ENCODE assay signal across 8 mouse cellular contexts in genomic region chr5:137072079-137072960, GRCm38 (mm10). TPM values are rescaled to one million over a fixed set of nuclear protein-coding genes. Genes with fewer than 3 reads are reported as not detected.
DNase-seq lines count a peak whose midpoint lies in the region; ATAC-seq lines count a peak whose summit lies in the region.

TSS of gene Serpine1 (minus strand) at chr5:137072268.

- WGBS in midbrain, embryonic 12.5 days = 19% methylated on average over 23 of the region's 23 CpGs

- intact Hi-C loops in gastrocnemius, postnatal 36 days (cut with DNase I) = no loop called here
- intact Hi-C loops in left cerebral cortex, postnatal 4 days (cut with DNase I) = no loop called here

- no peaks in the 10 kb centered on the region for H3K9me3 ChIP-seq in megakaryocyte, embryonic 14.5 days
- no peaks in the 10 kb centered on the region for H3K9me3 ChIP-seq in midbrain, embryonic 12.5 days

- peaks cover 4% of the 10 kb centered on the region for H3K27me3 ChIP-seq in megakaryocyte, embryonic 14.5 days (replicated peaks)
- H3K27me3 ChIP-seq in midbrain, embryonic 12.5 days = peaks cover 17% of the 10 kb centered on the region; the same call in 1 of the 2 replicates
- no peaks in the 10 kb centered on the region; the same call in 1 of the 2 replicates for H3K27me3 ChIP-seq in splenic B cell, adult 2 months (ENCODE audit: control insufficient read depth, insufficient read depth, low read length, poor library complexity, severe bottlenecking)

- peak within 1 kb of the TSS; percentile 52 for H3K4me2 ChIP-seq in midbrain, embryonic 12.5 days (replicated peaks)

- ATAC-seq in megakaryocyte, adult 5-6 weeks (ENCODE audit: poor library complexity, severe bottlenecking) = no peak
- ATAC-seq in midbrain, embryonic 12.5 days (ENCODE audit: low FRiP score, low read depth) = peak; percentile 58; the same call in 1 of the 2 replicates

- H3K9ac ChIP-seq in midbrain, embryonic 12.5 days (replicated peaks) = peak within 1 kb of the TSS; percentile 31; the same call in 1 of the 2 replicates

- peaks cover 3% of the 10 kb centered on the region for H3K36me3 ChIP-seq in megakaryocyte, embryonic 14.5 days (replicated peaks; ENCODE audit: low read length)
- no peaks in the 10 kb centered on the region for H3K36me3 ChIP-seq in midbrain, embryonic 12.5 days
- no peaks in the 10 kb centered on the region for H3K36me3 ChIP-seq in splenic B cell, adult 2 months (ENCODE audit: control insufficient read depth, insufficient read depth, low read length, poor library complexity, severe bottlenecking)

- H3K4me3 ChIP-seq in megakaryocyte, embryonic 14.5 days (replicated peaks) = peak within 1 kb of the TSS; percentile 82
- peak within 1 kb of the TSS; percentile 33 for H3K4me3 ChIP-seq in midbrain, embryonic 12.5 days

- peak; percentile 80 for DNase-seq in embryo, embryonic 10.5 days (ENCODE audit: low spot score)
- peak; percentile 71 to 83 for DNase-seq in gastrocnemius, postnatal 36 days
- DNase-seq in induced T-regulatory cell, adult 2 months (ENCODE audit: low read depth) = peak; percentile 58
- peak; percentile 70 for DNase-seq in left cerebral cortex, postnatal 4 days
- DNase-seq in splenic B cell, adult 2 months (ENCODE audit: low read depth, low spot score) = peak; percentile 11

- H3K4me1 ChIP-seq in megakaryocyte, embryonic 14.5 days = peaks cover 84% of the 10 kb centered on the region
- H3K4me1 ChIP-seq in midbrain, embryonic 12.5 days = peaks cover 9% of the 10 kb centered on the region; the same call in 1 of the 2 replicates

- H3K27ac ChIP-seq in midbrain, embryonic 12.5 days (replicated peaks) = no peak within 1 kb of the TSS

RNA-seq across cellular contexts. Expression of gene Serpine1, which starts in this region (rescaled TPM):
- 0.17 TPM in 1 of 2 replicates, not detected in the other for polyA plus RNA-seq in megakaryocyte, embryonic 14.5 days (2012; ENCODE audit: insufficient read depth, low replicate concordance)
- not detected in 2 replicates for total RNA-seq in megakaryocyte, adult 5-6 weeks (2015)
- total RNA-seq in megakaryocyte, adult 5-6 weeks (2017) = not detected in 2 replicates
- total RNA-seq in gastrocnemius, postnatal 36 days (2021) = 1 to 10 TPM; 2.8 to 7.5 TPM
- under 1 TPM; 0.60 TPM for total RNA-seq in left cerebral cortex, postnatal 4 days (2021)
- 0.23 TPM in 1 of 2 replicates, not detected in the other for polyA plus RNA-seq in midbrain, embryonic 12.5 days (2016; fragmentation: Nextera tagmentation; extraction: Ambion mirVana)

Comparison
In these comparisons a context has a peak if more than half of its experiments do, and no peak if none do; other contexts are left out.
1. Peak in DNase-seq in left cerebral cortex, postnatal 4 days; RNA of the gene not detected or under 1 TPM.
2. Peak in ATAC-seq, H3K4me3 ChIP-seq, H3K9ac ChIP-seq and H3K4me2 ChIP-seq in midbrain, embryonic 12.5 days; RNA of the gene not detected or under 1 TPM.
3. DNase-seq: peak in every context shown above with its lines; median percentile 80 in embryo, embryonic 10.5 days; 77 in gastrocnemius, postnatal 36 days; 70 in left cerebral cortex, postnatal 4 days; 58 in induced T-regulatory cell, adult 2 months; 11 in splenic B cell, adult 2 months.